Mouse (Mus musculus): ENCODE data around the gene Rab3il1.

- TF ChIP-seq POLR2A (IDR thresholded peaks at IDR 0.05; ENCODE audit: borderline replicate concordance, extremely low read depth, low read depth, low read length) (no peak), CTCF (IDR thresholded peaks at IDR 0.05; ENCODE audit: insufficient read depth, low read length) (no peak)
These were observed 46.7 kb upstream of the Rab3il1 start for GRCm38 (mm10) chr19:9954811-9955202.
